Mouse (Mus musculus) hindlimb bud, embryonic 11.5 days (tissue): ENCODE results near the gene Wnt3.
"Not testable (repeated sequence)": the region's sequence is repeated elsewhere in the genome, so short reads cannot be mapped to it uniquely, and the experiment has no call there.

Source experiments
- DNase-seq: peaks from one replicate; pipeline ENCODE4 v3.0.0-alpha.2; 2012; ENCODE audit warnings: low read depth, low spot score; ENCODE audit errors: extremely low spot score

The Wnt3 gene

GRCm38 (mm10) chr11:103773387-103774227 is at the start of gene Wnt3:
Gene Wnt3, plus strand, starts transcription at chr11:103774150.
- no peak for DNase-seq

GRCm38 (mm10) chr11:103724331-103724771 is 49.6 kb upstream of the Wnt3 start:
- DNase-seq, result no peak

GRCm38 (mm10) chr11:103729282-103729985 is 44.5 kb upstream of the Wnt3 start:
- DNase-seq, result no peak

- no peak for DNase-seq
Measured at GRCm38 (mm10) chr11:103731594-103731993, 42.4 kb upstream of the Wnt3 start.

GRCm38 (mm10) chr11:103732306-103732705 is 41.6 kb upstream of the Wnt3 start:
- DNase-seq, result no peak

- no peak for DNase-seq
Measured at GRCm38 (mm10) chr11:103733069-103733468, 40.9 kb upstream of the Wnt3 start.

GRCm38 (mm10) chr11:103733961-103734360 is 40.0 kb upstream of the Wnt3 start:
- DNase-seq, result no peak

GRCm38 (mm10) chr11:103734411-103735045 is 39.4 kb upstream of the Wnt3 start:
- DNase-seq, result no peak

GRCm38 (mm10) chr11:103735046-103735781 is 38.7 kb upstream of the Wnt3 start:
- DNase-seq, result no peak

- no peak for DNase-seq
Measured at GRCm38 (mm10) chr11:103749306-103750089, 24.5 kb upstream of the Wnt3 start, which contains the start of gene Wnt9b. Gene Wnt9b, minus strand, starts transcription at chr11:103749821.

GRCm38 (mm10) chr11:103750612-103751011 is 23.3 kb upstream of the Wnt3 start:
- no peak for DNase-seq

- DNase-seq, result no peak
Measured at GRCm38 (mm10) chr11:103758054-103758453, 15.9 kb upstream of the Wnt3 start.

- DNase-seq, result no peak
Measured at GRCm38 (mm10) chr11:103758706-103759105, 15.2 kb upstream of the Wnt3 start.

- DNase-seq, result no peak
Measured at GRCm38 (mm10) chr11:103760101-103760500, 13.8 kb upstream of the Wnt3 start.

- DNase-seq, result not testable (repeated sequence)
Measured at GRCm38 (mm10) chr11:103760891-103761290, 13.1 kb upstream of the Wnt3 start.

- peak; percentile 63 for DNase-seq
Measured at GRCm38 (mm10) chr11:103763410-103764163, 10.4 kb upstream of the Wnt3 start.

- DNase-seq, result no peak
Measured at GRCm38 (mm10) chr11:103764601-103765000, 9.3 kb upstream of the Wnt3 start.

- no peak for DNase-seq
Measured at GRCm38 (mm10) chr11:103765556-103766011, 8.4 kb upstream of the Wnt3 start.

GRCm38 (mm10) chr11:103771160-103771817 is 2.7 kb upstream of the Wnt3 start:
- no peak for DNase-seq
